Mouse (Mus musculus) spleen, adult 18-20 months (tissue): ENCODE measurements at regions not wholly inside any gene's neighbourhood (a gene's known extent, or its start where the extent isn't known, plus 50 kb on each side); places are given as distances from the start of the nearest gene placed in this dataset.

Experiments
- DNase-seq, 2 experiments: peaks; one replicate each; pipeline ENCODE4 v3.0.0; 2022; ENCODE audit warnings: mixed read lengths in 2 of 2

- no peak for DNase-seq
Measured at GRCm38 (mm10) chr13:52422456-52422855, 108.6 kb downstream of the Diras2 start.

- DNase-seq = no peak
Measured at GRCm38 (mm10) chr13:52428527-52428926, 102.6 kb downstream of the Diras2 start.

- no peak for DNase-seq
Measured at GRCm38 (mm10) chr13:52436756-52437155, 94.3 kb downstream of the Diras2 start.

- DNase-seq = no peak
Measured at GRCm38 (mm10) chr13:52445513-52445912, 85.6 kb downstream of the Diras2 start.

GRCm38 (mm10) chr13:52448902-52449301, 82.2 kb downstream of the Diras2 start:
- no peak for DNase-seq

- no peak for DNase-seq
Measured at GRCm38 (mm10) chr13:52451486-52451885, 79.6 kb downstream of the Diras2 start.

- no peak for DNase-seq
Measured at GRCm38 (mm10) chr13:52452291-52452690, 78.8 kb downstream of the Diras2 start.
